Mouse (Mus musculus) heart, embryonic 13.5 days (tissue): ENCODE data around the gene Tia1. TPM values are rescaled to one million over a fixed set of nuclear protein-coding genes. Genes with fewer than 3 reads are reported as not detected.

ENCODE experiments used
- ATAC-seq: fragments of 200-750 bp; cut with Nextera tagmentation; 2 replicates; pipeline ENCODE4 v1.8.0; 2017; ENCODE audit warnings: moderate TSS enrichment; ENCODE audit not compliant: insufficient number of reproducible peaks, low FRiP score, low TSS enrichment; ENCODE audit errors: extremely low read depth
- H3K27ac ChIP-seq: fragments of 300-500 bp; sonication (generic); replicated peaks from 2 replicates; pipeline ENCODE4 v1.5.1; 2015; ENCODE audit warnings: moderate library complexity, mild to moderate bottlenecking, inconsistent platforms
- H3K27me3 ChIP-seq: fragments of 300-500 bp; sonication (generic); replicated peaks from 2 replicates; pipeline ENCODE4 v1.6.1; 2015; ENCODE audit warnings: mild to moderate bottlenecking, inconsistent platforms
- H3K36me3 ChIP-seq: fragments of 300-500 bp; sonication (generic); 2 replicates; pipeline ENCODE4 v1.6.1; 2015; ENCODE audit warnings: mild to moderate bottlenecking, inconsistent platforms
- H3K4me1 ChIP-seq: fragments of 300-500 bp; sonication (generic); 2 replicates; pipeline ENCODE4 v1.6.1; 2015; ENCODE audit warnings: inconsistent platforms
- H3K4me2 ChIP-seq: fragments of 300-500 bp; sonication (generic); 2 replicates; pipeline ENCODE4 v1.6.1; 2015; ENCODE audit warnings: inconsistent platforms, mild to moderate bottlenecking, moderate library complexity
- H3K4me3 ChIP-seq: fragments of 300-500 bp; sonication (generic); 2 replicates; pipeline ENCODE4 v1.5.1; 2015; ENCODE audit warnings: moderate library complexity, mild to moderate bottlenecking, inconsistent platforms
- H3K9ac ChIP-seq: fragments of 300-500 bp; sonication (generic); 2 replicates; pipeline ENCODE4 v1.6.1; 2015; ENCODE audit warnings: inconsistent platforms, mild to moderate bottlenecking, moderate library complexity
- H3K9me3 ChIP-seq: fragments of 300-500 bp; sonication (generic); 2 replicates; pipeline ENCODE4 v1.6.1; 2016; ENCODE audit warnings: inconsistent platforms
- WGBS: fragments of 180-500 bp; shearing (Covaris S2); methylation state at CpG from one replicate; pipeline ENCODE4 v1.1.7; 2015; ENCODE audit warnings: mixed read lengths; 5-methylcytosine and 5-hydroxymethylcytosine counted together
- polyA plus RNA-seq: library from polyadenylated mRNA; unstranded; fragments of >200 nt; fragmentation: Nextera tagmentation; extraction: Ambion mirVana; gene quantifications from 2 replicates; pipeline ENCODE4 v1.2.1, GENCODE M21; 2015

Tia1 gene
- polyA plus RNA-seq, result 120 and 125 TPM in 2 replicates

GRCm38 (mm10) chr6:86404100-86404861, at the start of gene Tia1:
TSS of gene Tia1 (plus strand) at chr6:86404219.
- peak within 1 kb of the TSS; percentile 72 for H3K4me2 ChIP-seq
- peak within 1 kb of the TSS; percentile 98 for H3K9ac ChIP-seq
- WGBS, result under 1% methylated on average over 60 of the region's 62 CpGs
- H3K4me3 ChIP-seq, result peak within 1 kb of the TSS; percentile 84
- peaks cover 23% of the 10 kb centered on the region for H3K4me1 ChIP-seq
- H3K27ac ChIP-seq, result peak within 1 kb of the TSS; percentile 100
- no peaks in the 10 kb centered on the region for H3K9me3 ChIP-seq
- peaks cover 5% of the 10 kb centered on the region; the same call in 1 of the 2 replicates for H3K27me3 ChIP-seq
- H3K36me3 ChIP-seq, result peaks cover 20% of the 10 kb centered on the region
- ATAC-seq, result peak; percentile 92

GRCm38 (mm10) chr6:86354948-86355347, 49.1 kb upstream of the Tia1 start:
- Histone ChIP-seq H3K27ac (no peak overlapping the region), H3K4me2 (no peak overlapping the region), H3K36me3 (no peaks in the 10 kb centered on the region)

GRCm38 (mm10) chr6:86356956-86357355, 47.1 kb upstream of the Tia1 start:
- Histone ChIP-seq H3K9ac (no peak overlapping the region), H3K4me3 (no peak overlapping the region), H3K36me3 (no peaks in the 10 kb centered on the region), H3K9me3 (no peaks in the 10 kb centered on the region), H3K4me2 (no peak overlapping the region), H3K27me3 (0 out of 2 replicates have a peak, but pooled peaks cover 1% of the 10 kb centered on the region), H3K4me1 (no peaks in the 10 kb centered on the region; the same call in 1 of the 2 replicates), H3K27ac (no peak overlapping the region)
- no peak for ATAC-seq
- 65% methylated on average over 9 of the region's 9 CpGs for WGBS

More at GRCm38 (mm10) chr6:86354948-86355347, 49.1 kb upstream of the Tia1 start:
- no peaks in the 10 kb centered on the region for H3K27me3 ChIP-seq
- no peaks in the 10 kb centered on the region; the same call in 1 of the 2 replicates for H3K4me1 ChIP-seq
- no peak for ATAC-seq
- WGBS, result 53% methylated on average over 3 of the region's 3 CpGs
- H3K9ac ChIP-seq, result no peak overlapping the region
- H3K4me3 ChIP-seq, result no peak overlapping the region
- H3K9me3 ChIP-seq, result no peaks in the 10 kb centered on the region

GRCm38 (mm10) chr6:86360691-86361090, 43.3 kb upstream of the Tia1 start:
- Histone ChIP-seq H3K9ac (no peak overlapping the region), H3K4me3 (no peak overlapping the region), H3K36me3 (no peaks in the 10 kb centered on the region), H3K4me2 (no peak overlapping the region), H3K4me1 (no peaks in the 10 kb centered on the region; the same call in 1 of the 2 replicates), H3K27me3 (0 out of 2 replicates have a peak, but pooled peaks cover 2% of the 10 kb centered on the region), H3K27ac (no peak overlapping the region), H3K9me3 (no peaks in the 10 kb centered on the region)
- no peak for ATAC-seq
- 55% methylated on average over 7 of the region's 7 CpGs for WGBS

GRCm38 (mm10) chr6:86361373-86361772, 42.6 kb upstream of the Tia1 start:
- Histone ChIP-seq H3K4me1 (peaks cover 5% of the 10 kb centered on the region), H3K27ac (no peak overlapping the region), H3K4me3 (no peak overlapping the region), H3K27me3 (0 out of 2 replicates have a peak, but pooled peaks cover 2% of the 10 kb centered on the region), H3K9ac (no peak overlapping the region), H3K9me3 (no peaks in the 10 kb centered on the region), H3K36me3 (no peaks in the 10 kb centered on the region), H3K4me2 (no peak overlapping the region)
- 84% methylated on average over 7 of the region's 7 CpGs for WGBS
- no peak for ATAC-seq

- Histone ChIP-seq H3K4me2 (peak overlapping the region; percentile 87), H3K9ac (peak overlapping the region; percentile 75), H3K36me3 (peaks cover 22% of the 10 kb centered on the region), H3K27ac (no peak overlapping the region), H3K9me3 (no peaks in the 10 kb centered on the region), H3K4me1 (peaks cover 13% of the 10 kb centered on the region), H3K27me3 (0 out of 2 replicates have a peak, but pooled peaks cover 2% of the 10 kb centered on the region), H3K4me3 (peak overlapping the region; percentile 71)
- ATAC-seq, result no peak
- under 1% methylated on average over 17 of the region's 17 CpGs for WGBS
Measured at GRCm38 (mm10) chr6:86364442-86365141, 39.4 kb upstream of the Tia1 start.

- Histone ChIP-seq H3K27ac (peak within 1 kb of the TSS; percentile 67), H3K4me2 (peak within 1 kb of the TSS; percentile 87), H3K36me3 (peaks cover 23% of the 10 kb centered on the region), H3K9ac (peak within 1 kb of the TSS; percentile 89), H3K4me3 (peak within 1 kb of the TSS; percentile 71), H3K9me3 (no peaks in the 10 kb centered on the region), H3K27me3 (0 out of 2 replicates have a peak, but pooled peaks cover 2% of the 10 kb centered on the region), H3K4me1 (peaks cover 16% of the 10 kb centered on the region)
- under 1% methylated on average over 75 of the region's 76 CpGs for WGBS
- peak; percentile 94 for ATAC-seq
Measured at GRCm38 (mm10) chr6:86365371-86366124, 38.5 kb upstream of the Tia1 start, which contains the start of gene Fam136a. TSS of gene Fam136a (plus strand) at chr6:86365646.

- no peak for ATAC-seq
- Histone ChIP-seq H3K27me3 (0 out of 2 replicates have a peak, but pooled peaks cover 2% of the 10 kb centered on the region), H3K4me3 (peak overlapping the region; percentile 71), H3K4me2 (peak overlapping the region; percentile 87), H3K27ac (peak overlapping the region; percentile 67), H3K9ac (peak overlapping the region; percentile 89), H3K4me1 (peaks cover 21% of the 10 kb centered on the region), H3K9me3 (no peaks in the 10 kb centered on the region), H3K36me3 (peaks cover 23% of the 10 kb centered on the region)
- WGBS, result 37% methylated on average over 25 of the region's 25 CpGs
Measured at GRCm38 (mm10) chr6:86366125-86366852, 37.7 kb upstream of the Tia1 start.

GRCm38 (mm10) chr6:86366853-86367249, 37.2 kb upstream of the Tia1 start:
- Histone ChIP-seq H3K27me3 (0 out of 2 replicates have a peak, but pooled peaks cover 2% of the 10 kb centered on the region), H3K4me2 (peak overlapping the region; percentile 87), H3K9ac (peak overlapping the region; percentile 89), H3K4me1 (peaks cover 21% of the 10 kb centered on the region), H3K4me3 (peak overlapping the region; percentile 71), H3K27ac (peak overlapping the region; percentile 67), H3K9me3 (no peaks in the 10 kb centered on the region), H3K36me3 (peaks cover 23% of the 10 kb centered on the region)
- ATAC-seq, result no peak
- WGBS, result 50% methylated on average over 2 of the region's 2 CpGs

GRCm38 (mm10) chr6:86368479-86368878, 35.5 kb upstream of the Tia1 start:
- peaks cover 33% of the 10 kb centered on the region for H3K4me1 ChIP-seq
- no peak overlapping the region for H3K4me2 ChIP-seq
- no peak overlapping the region for H3K9ac ChIP-seq
- no peak overlapping the region for H3K4me3 ChIP-seq
- no peaks in the 10 kb centered on the region for H3K27me3 ChIP-seq
- no peak for ATAC-seq
- H3K27ac ChIP-seq, result no peak overlapping the region
- no peaks in the 10 kb centered on the region for H3K9me3 ChIP-seq
- WGBS, result 94% methylated on average over 5 of the region's 5 CpGs
- H3K36me3 ChIP-seq, result peaks cover 23% of the 10 kb centered on the region
